Mouse (Mus musculus): ENCODE results near the gene Rnf31.

The Rnf31 gene

DNA sequence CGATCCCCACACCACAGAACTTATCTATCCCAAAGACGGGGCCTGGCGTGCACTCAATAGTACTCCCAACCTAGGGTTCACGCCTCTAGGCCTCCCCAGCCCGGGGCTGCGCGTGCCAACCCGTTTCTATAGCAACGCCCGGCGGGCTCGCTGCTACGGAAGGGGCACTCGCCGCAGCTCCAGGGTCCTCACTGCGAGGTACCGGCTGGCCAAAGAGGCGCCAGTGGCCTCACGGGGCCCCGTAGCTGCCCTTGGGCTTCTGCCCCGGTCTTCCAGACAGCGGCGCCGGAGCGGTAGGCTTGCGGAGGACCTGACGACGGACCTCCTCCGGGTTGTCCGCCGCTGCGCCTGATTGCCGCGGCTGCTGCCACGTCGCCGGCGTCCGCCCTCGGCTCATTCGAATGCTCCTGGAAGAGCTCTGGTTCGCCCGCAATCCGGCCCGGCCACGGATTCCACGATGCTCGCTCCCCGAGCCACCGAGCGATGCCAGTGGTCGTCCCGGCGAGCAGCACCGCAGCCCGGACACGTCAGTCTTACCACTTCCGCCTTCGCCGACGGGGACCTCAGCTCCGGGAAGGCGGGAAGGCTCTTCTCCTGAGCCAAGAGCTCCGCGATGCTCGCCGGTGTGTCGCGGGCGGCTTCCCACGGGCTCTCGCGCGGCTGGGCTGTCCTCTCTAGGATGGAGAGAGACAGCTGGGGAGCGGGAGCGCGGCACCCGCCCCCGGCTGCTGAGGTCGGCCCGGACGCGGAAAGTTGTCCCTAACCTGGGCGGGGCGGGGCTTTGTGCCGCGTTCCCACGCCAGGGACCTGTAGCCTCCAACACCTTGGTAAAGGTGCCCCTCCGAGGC lies 51.8 kb downstream of the Rnf31 start, which contains the start of gene Tm9sf1:
Gene Tm9sf1, minus strand, starts transcription at position 747 of the 848 bp plus-strand sequence.
- intact Hi-C loops (cut with DNase I) = no loop called here

DNA sequence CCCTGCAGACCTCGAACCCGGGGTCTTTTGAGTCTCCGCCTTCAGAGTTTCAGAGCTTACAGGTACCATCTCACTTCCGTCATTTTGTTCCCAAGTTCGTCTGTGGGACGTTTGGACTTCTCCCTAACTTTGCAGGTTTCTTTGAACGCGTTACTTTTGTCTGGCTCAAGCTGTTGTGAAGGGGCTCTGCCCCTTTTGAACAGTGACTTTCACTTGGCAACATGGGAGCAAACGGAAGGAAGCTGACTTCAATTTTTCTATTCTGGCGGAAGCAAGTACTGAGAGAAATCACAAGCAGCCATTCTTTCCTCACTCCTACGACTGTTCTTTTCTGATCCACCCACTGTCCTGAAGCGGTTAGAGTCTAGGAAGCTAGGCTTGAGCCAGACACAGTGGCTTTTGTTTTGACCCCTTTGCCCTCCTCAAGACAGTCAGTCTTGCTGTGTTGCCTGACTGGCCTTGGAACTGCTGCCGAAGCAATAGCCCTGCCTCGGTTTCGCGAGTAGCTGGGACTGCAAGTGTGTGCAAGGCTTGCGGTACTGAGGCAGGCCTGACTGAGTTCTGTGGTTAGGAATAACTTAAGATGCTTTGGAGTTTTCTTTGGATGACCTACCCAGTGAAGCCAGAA lies 52.9 kb downstream of the Rnf31 start:
- intact Hi-C loops (cut with DNase I) = no loop called here

GRCm38 (mm10) chr14:55649884-55650283 lies 58.4 kb downstream of the Rnf31 start, which contains the start of gene Tssk4:
Gene Tssk4, plus strand, starts transcription at chr14:55650184.
- intact Hi-C loops (cut with DNase I) = no loop called here

DNA sequence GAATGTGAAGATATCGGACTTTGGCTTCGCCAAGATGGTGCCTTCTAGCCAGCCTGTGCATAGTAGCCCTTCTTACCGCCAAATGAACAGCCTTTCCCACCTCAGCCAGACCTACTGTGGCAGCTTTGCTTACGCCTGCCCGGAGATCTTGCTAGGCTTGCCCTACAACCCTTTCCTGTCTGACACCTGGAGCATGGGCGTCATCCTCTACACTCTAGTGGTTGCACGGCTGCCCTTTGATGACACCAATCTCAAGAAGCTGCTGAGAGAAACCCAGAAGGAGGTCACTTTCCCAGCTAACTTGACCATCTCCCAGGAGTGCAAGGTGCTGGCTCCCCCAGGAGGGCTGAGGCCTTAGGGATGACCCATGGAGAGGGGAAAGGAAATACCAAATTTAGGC lies 60.0 kb downstream of the Rnf31 start:
- intact Hi-C loops (cut with DNase I) = no loop called here

All from adrenal gland (tissue).